Mouse (Mus musculus): ENCODE measurements around the gene Gm45717. TPM values are rescaled to one million over a fixed set of nuclear protein-coding genes. Genes with fewer than 3 reads are reported as not detected.
A peak's percentile ranks its signal among the peaks of the same experiment; 100 is the strongest.
"Not testable (repeated sequence)": the region's sequence is repeated elsewhere in the genome, so short reads cannot be mapped to it uniquely, and the experiment has no call there.

Gm45717 gene
- total RNA-seq, 1 experiment from 2014 or later, result not detected

DNA sequence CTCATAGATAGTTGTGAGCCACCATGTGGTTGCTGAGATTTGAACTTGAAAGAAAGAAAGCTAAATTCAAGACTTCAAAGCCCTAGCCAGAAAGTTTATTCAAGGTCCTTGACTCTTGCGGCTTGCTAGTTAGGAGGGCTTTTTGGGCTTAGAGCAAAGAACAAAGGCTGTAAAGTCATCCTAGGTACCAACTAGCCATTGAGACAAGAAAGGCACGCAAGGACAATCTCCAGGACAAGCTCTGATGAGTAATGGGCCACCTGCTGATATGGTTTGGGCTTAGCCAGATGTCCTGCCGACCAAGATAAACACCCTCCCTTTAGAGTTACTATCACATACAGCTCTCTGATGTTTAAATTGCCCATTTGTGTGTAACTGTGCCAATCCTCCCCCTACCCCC lies 13.0 kb upstream of the Gm45717 start:
- not testable (repeated sequence) for DNase-seq

DNA sequence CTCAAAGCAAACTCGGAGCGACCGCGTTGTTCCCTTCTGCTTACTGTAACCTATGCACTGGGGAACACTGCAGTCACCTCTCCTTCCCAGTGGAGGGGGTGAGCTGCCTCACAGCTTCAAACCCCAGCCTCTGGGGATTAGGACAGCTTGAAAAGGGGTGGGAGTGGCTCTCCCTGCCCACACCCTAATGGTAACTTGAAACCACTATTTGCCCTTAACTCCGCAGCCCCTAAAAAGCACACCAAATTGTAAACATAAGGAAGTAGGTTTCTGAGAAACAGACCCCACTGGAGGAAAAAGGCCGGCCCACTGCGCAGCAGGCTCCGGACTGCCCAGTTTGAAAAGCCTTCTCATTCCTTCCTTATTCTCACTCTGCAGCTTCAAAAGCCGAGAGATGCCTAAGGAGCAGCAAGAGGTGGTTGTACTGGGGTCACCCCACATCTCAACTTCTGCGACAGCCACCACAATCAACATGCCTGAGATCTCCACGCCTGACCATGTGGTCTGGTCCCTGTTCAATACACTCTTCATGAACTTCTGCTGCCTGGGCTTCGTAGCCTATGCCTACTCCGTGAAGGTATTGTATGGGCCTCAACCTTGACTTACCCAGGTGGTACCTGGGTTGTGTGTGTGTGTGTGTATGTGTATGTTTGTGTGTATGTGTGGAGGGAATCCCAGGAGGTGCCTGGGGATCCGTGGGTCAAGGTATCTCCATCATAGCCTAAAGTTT lies 12.3 kb upstream of the Gm45717 start:
- DNase-seq, result no peak

DNA sequence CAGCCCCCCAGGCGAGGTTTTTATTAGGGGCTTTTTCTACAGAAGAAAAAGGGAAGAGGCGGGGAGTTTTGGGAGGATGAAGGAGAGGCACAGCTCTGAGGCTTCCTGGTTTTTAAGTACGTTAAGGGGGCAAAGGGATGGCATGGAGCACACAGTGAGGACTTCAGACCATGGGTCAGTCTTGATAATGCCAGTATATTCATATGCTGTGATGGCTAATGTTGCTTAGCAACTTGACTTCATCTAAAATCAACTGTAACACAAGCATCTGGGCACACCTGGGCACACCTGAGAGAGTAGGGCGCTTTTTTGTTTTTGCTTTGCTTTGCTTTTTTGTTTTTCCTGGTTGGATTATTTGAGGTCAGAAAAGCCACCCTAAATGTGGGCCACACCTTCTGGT lies 11.2 kb upstream of the Gm45717 start, which contains the start of gene Ifitm1:
Gene Ifitm1, plus strand, starts transcription at position 301 of the 400 bp plus-strand sequence.
- no peak for DNase-seq

DNA sequence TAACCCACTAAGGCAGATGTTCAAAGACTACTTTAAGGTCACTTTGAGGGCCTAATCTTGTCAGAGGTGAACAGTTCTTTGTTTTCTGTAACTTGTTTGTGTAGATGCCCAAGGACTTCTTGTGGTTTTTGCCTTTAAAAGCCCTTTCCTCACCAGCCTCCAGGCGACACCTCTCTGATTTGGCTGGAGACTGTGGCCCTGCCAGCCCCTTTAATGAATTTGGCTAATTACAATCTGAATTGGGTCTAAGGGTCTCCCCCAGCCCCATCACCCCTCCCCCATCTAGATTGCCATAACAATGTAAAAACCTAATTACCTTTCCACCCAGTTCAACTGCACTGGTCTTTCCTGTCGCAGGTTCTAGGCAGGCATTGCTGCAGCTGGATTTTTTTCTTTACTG lies 7.0 kb upstream of the Gm45717 start:
- no peak for DNase-seq

DNA sequence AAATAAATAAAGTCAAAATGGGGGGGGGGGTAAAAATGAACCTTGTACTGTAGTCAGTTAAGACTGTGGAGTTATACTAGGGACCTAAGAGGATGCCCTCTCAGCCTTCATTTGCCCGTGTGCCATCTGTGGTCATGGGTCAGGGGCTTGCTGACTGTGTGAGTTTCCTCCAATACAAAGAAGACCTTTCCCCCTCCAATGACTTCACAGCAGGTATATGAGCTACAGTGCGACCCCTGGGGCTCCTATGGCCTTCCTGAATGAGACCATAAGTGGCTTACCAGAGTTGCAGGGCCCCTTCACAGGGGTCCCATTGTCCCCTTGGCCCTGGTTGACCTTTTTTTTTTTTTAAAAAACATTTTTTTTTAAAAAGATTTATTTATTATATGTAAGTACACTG lies 5.7 kb upstream of the Gm45717 start:
- no peak for DNase-seq

DNA sequence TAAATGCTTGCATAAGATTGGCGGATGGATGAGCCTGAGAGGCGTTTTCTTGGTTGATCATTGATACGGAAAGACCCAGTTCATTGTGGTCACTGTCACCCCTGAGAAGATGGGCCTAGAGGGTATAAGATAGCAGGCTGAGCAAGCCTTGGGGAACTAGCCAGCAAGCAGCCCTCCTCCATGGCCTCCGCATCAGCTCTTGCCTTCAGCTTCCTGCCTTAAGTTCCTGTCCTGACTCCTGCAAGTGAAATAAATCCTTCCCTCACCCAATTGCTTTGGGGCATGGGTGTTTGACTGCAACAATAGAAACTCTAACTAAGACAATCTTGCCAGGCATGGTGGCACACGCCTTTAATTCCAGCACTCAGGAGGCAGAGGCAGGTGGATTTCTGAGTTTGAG lies 4.3 kb upstream of the Gm45717 start:
- DNase-seq, result no peak

DNA sequence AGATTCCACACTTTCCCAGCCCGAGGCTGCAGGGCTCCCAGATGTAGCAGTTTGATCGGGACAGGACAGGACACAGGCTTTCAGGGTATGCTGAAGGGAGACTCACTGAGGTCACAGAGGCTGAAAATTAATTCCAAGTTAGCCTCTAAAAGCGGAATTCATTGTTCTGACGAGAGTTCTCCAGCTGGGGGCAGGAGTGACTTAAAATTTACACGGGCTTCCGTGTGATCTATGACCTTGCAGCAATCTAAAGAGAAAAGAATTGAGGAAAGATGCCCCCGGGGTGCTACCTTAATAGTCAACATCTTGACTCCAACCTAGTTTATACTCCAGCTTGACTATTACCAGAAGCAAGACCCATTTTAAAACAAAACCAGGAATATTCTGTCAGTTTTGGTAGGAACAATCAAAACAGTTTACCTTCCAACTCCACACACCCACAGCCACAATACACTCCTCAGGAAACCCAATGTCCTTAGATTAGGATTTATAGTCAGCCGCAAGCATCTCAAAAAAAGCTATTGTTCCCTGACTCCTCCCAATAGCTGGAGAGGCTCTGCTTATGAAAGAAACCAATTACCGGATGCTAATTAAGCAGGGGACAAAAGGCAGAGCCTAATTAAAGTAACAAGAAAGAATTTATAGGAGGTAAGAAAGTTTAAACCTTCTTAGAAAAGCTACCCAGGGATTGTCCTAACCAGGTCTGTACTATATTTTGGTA lies 3.6 kb upstream of the Gm45717 start:
- no peak for DNase-seq

DNA sequence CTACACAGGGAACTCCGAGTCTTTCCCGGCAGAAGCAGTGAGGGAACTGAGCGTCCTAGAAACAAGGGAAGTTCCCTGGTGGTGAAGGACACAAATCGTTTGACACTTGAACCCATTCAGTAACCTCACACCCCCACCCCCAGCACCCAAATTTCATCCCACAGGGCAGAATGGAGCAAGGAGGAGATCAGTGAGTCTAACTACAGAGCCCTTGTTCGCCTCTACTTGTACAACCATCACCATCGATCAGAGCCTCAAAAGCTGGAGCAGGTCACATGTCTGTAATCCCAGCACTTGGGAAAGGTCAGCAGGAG lies 776 bp upstream of the Gm45717 start:
- DNase-seq, result no peak

DNA sequence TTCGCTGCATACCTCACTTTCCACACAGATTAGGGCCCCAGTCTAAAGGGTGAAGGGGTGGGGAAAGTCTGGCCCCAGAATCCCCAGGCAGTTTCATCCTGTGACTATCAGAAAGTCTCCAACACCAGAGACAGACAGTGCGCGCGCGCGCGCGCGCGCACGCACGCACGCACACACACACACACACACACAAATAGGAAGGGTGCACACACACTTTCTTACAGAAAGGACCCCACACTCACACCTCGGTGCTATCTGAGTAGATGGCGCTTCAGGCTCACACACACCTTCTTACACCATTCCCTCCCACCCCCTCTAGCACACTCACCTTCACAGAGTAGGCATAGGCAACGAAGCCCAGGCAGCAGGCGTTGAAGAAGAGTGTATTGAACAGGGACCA lies 395 bp downstream of the Gm45717 start:
- DNase-seq, result no peak

DNA sequence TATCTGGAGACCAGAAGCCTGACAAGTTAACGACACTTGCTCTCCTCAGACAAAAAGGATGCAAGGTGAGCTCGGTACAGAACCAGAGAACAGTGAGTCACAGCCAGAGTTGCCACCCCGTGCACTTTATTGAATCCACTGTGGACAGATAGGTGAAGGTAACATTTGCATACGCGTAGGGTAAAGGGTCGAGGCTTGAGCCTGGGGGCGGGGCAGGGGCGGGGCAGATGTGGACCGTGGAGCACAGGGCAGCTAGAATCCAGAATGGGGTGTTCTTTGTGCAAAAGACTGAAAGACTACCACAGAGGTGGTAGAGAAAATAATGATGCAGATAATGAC lies 1.0 kb downstream of the Gm45717 start:
- DNase-seq, result no peak

DNA sequence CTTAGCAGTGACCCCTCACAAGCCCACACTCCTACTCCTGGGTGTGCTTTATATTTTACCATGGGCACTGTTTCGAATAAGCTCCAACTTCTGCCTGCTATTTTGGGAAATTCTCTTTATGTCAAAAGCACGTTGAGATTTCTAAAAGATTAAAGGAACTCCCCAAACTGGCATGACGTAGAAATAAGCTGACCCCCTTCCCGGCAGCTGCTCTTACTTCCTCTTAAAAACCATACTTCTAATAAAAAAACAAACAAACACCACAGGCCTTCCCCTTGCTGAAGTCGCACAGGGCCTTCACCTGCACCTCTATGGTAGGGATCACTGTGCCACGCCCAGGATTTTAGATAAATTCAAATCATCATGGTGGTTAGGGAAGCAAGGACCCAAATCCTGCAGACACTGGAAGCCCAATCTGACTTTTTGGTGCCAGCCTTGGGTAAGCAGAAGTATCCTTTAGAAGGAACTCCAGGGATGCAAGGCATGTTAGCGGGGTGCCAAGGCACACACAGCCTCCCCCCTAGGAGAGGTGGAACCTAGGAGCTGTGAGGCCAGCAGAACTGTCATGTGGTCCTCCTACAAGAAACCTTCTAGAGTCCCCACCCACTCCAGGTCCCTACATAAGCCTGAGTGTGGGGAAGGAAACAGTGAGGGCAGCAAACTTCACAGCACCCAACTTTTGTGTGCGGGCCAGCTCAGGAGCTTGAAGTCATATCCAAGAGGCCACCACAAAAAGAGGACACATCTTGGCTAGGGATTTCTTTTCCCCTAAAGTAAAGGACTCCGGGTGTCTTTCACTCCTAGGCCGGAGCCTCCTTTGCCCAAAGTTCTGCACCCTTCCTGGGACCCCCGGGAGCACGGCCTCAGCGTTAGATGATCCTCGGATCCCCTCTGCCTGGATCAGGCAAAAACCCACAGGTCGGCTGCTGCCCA lies 1.7 kb downstream of the Gm45717 start:
- DNase-seq, result no peak

DNA sequence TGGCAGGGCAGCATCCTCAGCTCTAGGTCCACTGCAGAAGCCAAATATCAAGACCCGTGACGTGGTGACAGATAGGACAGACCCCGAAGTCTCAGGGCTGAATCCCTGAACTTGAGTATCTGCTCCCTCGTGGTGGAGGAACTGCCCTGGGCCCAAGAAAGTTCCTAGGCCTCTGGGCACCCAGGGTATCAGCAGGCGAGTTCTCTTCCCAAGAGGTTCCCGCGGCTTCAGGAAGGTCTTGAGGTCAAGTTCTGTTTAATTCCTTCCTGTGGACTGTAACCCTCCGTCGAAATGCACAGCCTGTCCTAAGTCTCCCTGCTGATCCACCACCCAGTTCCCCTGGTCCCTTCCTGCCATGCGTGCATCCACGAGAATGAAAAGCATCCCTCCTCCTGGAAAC lies 2.6 kb downstream of the Gm45717 start:
- no peak for DNase-seq

DNA sequence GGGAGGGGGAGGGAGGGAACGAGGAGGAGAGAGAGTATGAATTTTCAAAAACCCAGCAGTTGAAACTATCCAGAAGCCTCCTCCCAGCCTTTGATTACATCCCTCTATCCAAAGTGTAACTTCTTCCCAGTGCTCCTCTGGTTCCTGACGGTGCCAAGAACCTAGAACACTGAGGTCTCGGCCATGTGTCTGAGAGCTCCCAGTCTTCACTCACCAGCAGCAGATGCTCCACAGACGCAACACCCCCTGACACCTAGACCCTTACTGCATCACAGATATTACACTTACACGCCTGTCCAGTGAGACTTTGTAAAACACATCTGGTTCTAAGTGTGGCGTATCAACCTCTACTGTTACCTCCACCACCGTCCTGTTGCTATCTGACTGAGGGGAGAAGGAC lies 3.3 kb downstream of the Gm45717 start:
- no peak for DNase-seq

DNA sequence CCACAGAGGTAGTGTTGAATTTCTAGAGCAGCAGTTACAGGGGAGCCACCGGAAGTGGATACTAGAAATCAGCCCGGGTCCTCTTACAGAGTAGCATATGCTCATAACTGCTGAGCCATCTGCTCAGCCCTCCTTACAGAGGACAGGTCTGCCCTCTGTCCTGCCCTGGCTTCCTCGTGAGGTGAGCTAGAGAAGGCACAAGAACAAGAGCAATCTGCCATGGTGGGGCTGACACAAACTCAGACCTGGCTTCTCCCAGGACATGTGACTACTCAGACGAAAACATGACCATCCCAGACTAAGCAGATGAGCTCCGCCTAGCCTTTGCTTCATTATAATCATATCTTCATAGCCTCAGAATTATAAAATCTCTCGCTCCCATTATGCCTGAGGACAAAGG lies 4.0 kb downstream of the Gm45717 start:
- no peak for DNase-seq

DNA sequence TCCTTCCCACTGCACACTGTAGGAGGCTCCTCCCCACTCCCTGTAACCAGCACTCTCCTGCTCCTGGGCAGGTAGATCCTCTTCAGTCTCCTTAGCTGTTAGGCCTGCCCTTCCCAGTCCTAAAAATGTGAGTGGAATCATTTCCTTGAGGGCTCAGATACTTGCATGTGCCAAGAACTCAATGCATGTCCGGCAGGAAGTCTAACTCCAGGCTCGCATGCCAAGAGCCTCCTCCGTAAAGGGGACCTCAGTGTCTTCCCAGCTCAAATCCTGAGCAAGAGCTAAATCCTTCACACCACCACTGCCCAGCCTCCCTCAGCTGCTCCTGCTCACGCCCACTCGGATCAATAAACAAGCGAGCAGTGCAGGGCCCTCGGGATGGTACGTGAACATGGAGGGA lies 4.7 kb downstream of the Gm45717 start:
- no peak for DNase-seq

DNA sequence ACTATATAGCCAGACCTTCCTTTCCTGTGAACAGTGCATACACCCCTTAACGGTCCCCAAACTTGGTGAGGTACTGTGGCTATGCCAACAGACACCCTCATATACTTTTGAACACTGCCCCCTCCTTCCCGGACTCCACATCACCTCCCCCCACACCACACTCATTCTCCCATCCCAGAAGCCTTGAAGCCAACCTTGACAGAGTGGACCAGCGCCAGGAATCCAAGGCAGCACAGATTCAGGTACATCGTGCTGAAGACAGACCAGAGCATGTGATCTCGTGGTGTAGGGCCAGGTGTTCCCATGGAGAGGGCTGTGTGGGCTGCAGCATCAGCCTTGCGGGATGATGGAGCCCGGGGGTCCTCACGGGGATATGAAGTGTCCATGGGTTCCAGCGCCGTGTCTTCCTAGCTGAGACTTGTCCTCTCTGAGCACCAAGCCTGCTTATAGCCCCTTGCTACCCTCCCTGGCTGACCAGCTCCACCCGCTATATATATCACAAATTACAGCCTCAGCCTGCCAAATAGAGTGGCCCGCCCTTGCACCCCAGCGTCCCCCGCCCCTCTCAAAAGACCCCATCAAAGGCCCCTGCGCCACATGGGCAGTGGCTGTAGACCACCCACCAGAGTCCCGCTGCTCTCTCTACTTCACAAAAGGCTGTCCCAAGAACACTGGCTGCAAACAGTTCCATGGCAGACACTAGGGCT lies 5.8 kb downstream of the Gm45717 start, which contains the start of gene Ifitm5:
Gene Ifitm5, minus strand, starts transcription at position 468 of the 707 bp plus-strand sequence.
- DNase-seq, result peak; percentile 57

DNA sequence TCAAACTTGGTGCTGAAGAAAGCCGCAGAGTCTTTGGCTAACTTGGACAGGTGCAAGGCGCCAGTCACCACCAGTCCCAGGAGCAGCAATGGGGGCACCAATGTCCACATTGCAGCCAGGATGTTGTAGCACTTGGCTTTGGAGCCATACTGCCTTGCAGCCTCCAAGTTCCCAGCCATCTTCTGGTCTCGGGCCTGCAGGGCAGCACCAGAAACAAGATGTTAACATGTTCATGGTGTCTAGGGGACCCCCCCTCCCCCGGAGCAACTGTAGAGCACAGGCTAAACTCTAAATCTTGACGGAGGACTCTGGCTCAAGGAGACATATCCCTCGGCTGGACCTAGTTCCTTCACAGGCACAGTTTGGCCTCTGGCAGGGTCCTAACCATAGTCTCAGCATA lies 6.5 kb downstream of the Gm45717 start:
- no peak for DNase-seq

DNA sequence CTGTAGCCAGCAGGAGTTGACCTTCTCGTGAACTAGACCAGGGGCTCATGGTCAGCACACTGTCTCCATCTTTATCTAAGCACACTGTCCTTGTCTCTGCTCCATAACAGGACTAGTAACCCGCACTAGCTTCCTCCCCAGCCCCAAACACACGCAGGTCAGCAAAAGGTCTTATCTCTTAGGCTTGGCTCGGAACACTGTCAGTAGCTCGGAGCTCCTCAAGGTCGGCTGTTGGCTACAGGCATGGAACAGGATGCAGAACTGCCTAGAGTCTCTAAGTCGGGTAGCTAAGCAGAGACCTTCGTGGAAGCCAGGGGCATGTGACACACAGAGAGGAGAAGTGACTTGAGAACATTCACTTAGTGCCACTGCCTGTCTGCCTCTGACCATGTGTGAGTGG lies 7.6 kb downstream of the Gm45717 start:
- DNase-seq, result peak; percentile 52

DNA sequence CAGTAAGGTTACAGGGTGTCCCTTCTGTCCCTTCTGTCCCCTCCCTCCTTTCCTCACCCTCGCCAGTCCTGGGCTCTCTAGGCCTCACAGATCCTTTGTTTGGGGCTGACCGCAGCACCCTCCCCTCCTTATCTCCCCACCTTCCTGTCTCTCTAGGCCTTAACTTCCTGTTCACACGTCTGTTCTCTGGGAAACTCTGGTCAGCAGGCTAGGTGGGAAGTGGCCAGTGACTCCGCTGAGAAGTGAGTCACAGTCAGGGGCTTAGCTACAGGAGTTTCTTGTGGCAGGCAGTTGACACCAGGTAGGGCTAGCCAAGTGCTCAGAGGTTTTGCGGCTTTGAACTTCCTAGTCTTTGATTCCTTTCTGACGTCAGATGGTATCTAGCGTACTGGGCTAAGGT lies 8.8 kb downstream of the Gm45717 start:
- DNase-seq, result no peak

DNA sequence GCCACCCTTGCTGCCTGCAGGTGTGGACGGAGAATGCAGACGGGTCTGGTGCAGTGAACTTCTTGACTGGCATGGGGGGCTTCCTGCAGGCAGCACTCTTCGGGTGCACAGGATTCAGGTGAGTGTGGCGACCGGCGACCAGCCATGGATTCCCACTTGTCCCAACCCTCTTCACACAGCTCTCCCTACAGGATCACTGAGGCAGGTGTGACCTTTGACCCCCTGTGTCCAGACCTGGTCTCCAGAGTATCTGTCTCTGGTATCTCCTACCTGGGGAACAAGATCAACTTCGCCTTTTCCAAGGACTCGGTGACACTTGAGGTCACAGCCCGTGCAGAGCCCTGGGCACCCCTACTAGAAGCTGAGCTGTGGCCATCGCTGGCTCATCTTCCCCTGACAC lies 9.4 kb downstream of the Gm45717 start:
- no peak for DNase-seq

DNA sequence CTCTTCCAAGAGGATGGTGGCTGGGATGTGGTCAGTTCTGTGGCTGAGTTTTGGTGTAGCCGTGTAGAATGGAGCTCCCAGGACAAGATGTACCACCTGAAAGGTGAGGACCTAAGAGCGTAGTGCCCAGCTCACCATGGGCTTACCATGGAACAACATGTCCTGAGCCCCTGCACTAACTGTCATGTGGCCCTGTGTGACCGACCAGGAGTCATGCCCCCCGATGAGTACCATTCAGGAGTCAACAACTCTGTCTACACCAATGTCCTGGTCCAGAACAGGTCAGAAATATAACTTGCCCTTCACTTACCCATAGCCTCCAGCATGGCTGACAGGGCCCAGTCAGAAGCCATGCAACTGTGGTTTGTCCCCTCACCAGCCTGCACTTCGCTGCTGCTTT lies 10.5 kb downstream of the Gm45717 start:
- no peak for DNase-seq

DNA sequence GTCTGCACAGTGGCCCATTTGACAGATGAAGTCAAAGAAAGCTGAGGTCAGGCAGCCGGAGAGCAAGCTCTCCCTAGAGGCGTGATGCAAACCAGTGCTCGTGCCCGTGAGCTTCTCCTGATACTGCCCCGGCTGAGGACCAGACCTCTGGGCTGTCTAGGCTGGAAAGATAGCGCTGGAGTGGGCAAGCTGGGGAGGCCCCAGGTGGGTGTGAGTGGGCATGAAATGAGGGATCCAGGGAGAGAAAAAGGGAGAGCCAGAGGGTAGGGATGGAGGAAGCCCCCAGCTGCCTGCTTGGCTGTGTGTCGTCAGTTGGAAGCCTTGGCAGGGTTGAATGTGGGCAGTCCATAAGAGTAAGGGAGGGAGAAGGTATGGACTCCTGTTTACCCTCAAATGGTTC lies 11.5 kb downstream of the Gm45717 start:
- no peak for DNase-seq

DNA sequence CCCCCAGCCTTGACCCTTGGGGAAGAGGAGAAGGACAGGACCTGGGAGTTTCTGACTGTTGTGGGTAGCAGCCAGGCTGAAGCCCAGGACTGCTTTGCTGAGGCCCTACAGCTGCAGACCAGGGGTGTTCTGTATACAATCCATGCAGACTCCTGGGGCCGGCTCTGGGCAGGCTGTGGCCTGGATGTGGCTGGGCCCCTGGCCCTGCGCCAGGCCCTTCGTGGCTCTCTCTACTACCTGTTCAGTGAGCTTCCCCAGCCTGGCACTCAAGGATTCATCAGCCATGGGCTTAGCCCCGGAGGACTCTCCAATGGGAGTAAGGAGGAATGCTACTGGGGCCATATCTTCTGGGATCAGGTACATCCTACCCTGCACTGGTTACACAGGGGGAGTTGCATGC lies 12.4 kb downstream of the Gm45717 start:
- no peak for DNase-seq

Data from adrenal gland, postnatal 25 days (tissue).